Mouse (Mus musculus): Measurements from ENCODE around the gene Rai14.

Gene Rai14

GRCm38 (mm10) chr15:10531352-10531751 lies 183.1 kb downstream of the Rai14 start:
- in situ Hi-C loops (cut with MboI; ENCODE audit: low pct_unique_long_range_greater_than_20kb in 1 of 2, low sequenced_read_pairs in 2 of 2, unreplicated experiment in 1 of 2), result no loop called here

- in situ Hi-C loops (cut with MboI; ENCODE audit: low pct_unique_long_range_greater_than_20kb in 1 of 2, low sequenced_read_pairs in 2 of 2, unreplicated experiment in 1 of 2), result no loop called here
Observed at GRCm38 (mm10) chr15:10525896-10526295, 188.5 kb downstream of the Rai14 start.
